Mouse (Mus musculus) kidney, postnatal 10 days (tissue): ENCODE results near the gene Lactbl1.

Experiments used
- DNase-seq: peaks from one replicate; pipeline ENCODE4 v3.0.0; 2021; ENCODE audit warnings: mixed read lengths

Lactbl1 gene

GRCm38 (mm10) chr4:136685431-136685869 lies 63.0 kb downstream of the Lactbl1 start:
- no peak for DNase-seq

DNA sequence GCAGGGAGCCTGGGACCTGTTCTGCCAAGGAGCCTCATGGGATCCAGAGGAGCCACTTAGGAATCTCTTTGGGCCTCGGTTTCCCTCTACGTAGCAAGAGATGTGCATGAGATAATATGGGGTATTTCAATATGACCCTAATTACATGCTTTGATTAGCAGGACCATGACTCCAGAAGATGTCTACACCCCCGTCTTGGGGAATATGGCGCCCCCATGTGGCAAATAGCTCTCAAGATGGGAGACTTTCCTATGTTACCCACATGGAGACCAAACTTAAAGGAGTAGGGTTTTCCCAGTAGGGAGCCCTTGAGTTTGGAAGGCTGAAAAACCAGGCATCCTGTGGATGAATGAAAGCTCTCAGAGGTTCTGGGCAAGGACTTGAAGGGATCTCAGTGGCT lies 65.7 kb downstream of the Lactbl1 start:
- no peak for DNase-seq
